10 mouse cellular contexts compared by ENCODE assay signal in the genomic region with DNA sequence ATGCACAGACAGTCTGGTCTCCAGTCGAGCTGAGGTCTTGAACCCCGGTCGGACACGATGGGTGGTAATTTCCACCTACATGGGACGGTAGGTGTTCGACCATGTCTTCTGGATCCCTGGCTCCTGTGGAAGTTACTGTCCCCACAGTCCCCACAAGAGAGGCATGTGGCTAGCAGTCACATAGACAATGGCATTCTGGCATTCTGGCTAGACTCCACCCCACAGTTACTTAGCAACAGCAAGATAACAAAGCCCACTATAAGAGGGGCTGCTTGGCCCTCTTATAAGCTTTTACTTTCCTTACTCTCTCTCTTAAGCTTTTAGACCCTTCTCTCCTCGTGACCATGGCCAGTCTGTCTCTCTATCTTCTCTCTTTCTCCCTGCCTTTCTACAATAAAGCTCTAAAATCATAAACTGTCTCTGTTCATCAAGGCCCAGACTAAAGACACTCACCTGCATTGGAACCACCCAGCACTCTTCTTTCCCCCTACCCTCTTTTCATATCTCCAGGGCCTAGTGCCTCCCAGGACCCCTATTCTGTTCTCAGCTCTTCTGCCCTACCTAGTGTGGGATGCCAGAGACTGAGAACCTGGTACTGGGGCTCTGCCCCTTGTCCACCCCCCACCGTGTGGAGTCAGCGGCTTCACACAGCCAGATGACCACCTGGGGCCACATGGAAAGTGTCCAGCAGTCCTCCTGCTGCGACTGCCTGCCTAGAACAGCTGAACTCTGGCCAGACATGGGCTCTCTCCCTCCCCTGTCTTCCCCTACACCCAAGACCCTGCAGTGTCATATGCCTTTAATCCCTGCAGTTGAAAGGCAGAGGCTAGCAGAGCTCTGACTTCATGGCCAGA. TPM values are rescaled to one million over a fixed set of nuclear protein-coding genes. Genes with fewer than 3 reads are reported as not detected.
DNase-seq lines count a peak whose midpoint lies in the region; ATAC-seq and TF ChIP-seq lines count a peak whose summit lies in the region.
"Had no signal": no experiment of that assay in that cellular context is flagged by ENCODE, and none has a peak within 500 bp of the region (broad histone marks: within the 10 kb centered on the region; RNA-seq: fewer than 3 reads in every experiment).

No protein-coding gene starts in this region.

- no peak for TF ChIP-seq CTCF in hindbrain, postnatal 0 days (IDR thresholded peaks at IDR 0.05; ENCODE audit: low read depth)

- H3K9ac ChIP-seq in heart, embryonic 16.5 days (ENCODE audit: low read length) = no peak overlapping the region
- no peak overlapping the region for H3K9ac ChIP-seq in embryonic facial prominence, embryonic 11.5 days (replicated peaks; ENCODE audit: low read length)
- H3K9ac ChIP-seq in hindbrain, postnatal 0 days (replicated peaks; ENCODE audit: low read length) = no peak overlapping the region
- no peak overlapping the region for H3K9ac ChIP-seq in midbrain, embryonic 13.5 days (replicated peaks)

- no peaks in the 10 kb centered on the region for H3K27me3 ChIP-seq in heart, embryonic 16.5 days (ENCODE audit: control insufficient read depth, insufficient read depth, low read length)
- no peaks in the 10 kb centered on the region for H3K27me3 ChIP-seq in embryonic facial prominence, embryonic 11.5 days (ENCODE audit: control insufficient read depth, insufficient read depth, low read length)
- no peaks in the 10 kb centered on the region for H3K27me3 ChIP-seq in hindbrain, postnatal 0 days (ENCODE audit: insufficient read depth, low read length)
- H3K27me3 ChIP-seq in midbrain, embryonic 13.5 days = no peaks in the 10 kb centered on the region

- H3K4me1 ChIP-seq in heart, embryonic 16.5 days (ENCODE audit: control insufficient read depth, insufficient read depth, low read length) = peaks cover 21% of the 10 kb centered on the region
- no peaks in the 10 kb centered on the region; the same call in 1 of the 2 replicates for H3K4me1 ChIP-seq in embryonic facial prominence, embryonic 11.5 days (ENCODE audit: control insufficient read depth, insufficient read depth, low read length)
- H3K4me1 ChIP-seq in hindbrain, postnatal 0 days (ENCODE audit: insufficient read depth, low read length) = no peaks in the 10 kb centered on the region
- peaks cover 17% of the 10 kb centered on the region for H3K4me1 ChIP-seq in midbrain, embryonic 13.5 days (replicated peaks)

- no peaks in the 10 kb centered on the region for H3K36me3 ChIP-seq in heart, embryonic 16.5 days (ENCODE audit: control insufficient read depth, insufficient read depth)
- H3K36me3 ChIP-seq in embryonic facial prominence, embryonic 11.5 days (replicated peaks; ENCODE audit: control insufficient read depth, insufficient read depth, low read depth, low read length) = no peaks in the 10 kb centered on the region
- H3K36me3 ChIP-seq in hindbrain, postnatal 0 days (ENCODE audit: insufficient read depth, low read length) = no peaks in the 10 kb centered on the region
- no peaks in the 10 kb centered on the region for H3K36me3 ChIP-seq in midbrain, embryonic 13.5 days

- ATAC-seq in heart, embryonic 16.5 days (replicated peaks; ENCODE audit: extremely low read depth, insufficient read depth, low FRiP score) = 0 out of 2 replicates have a peak, but pooled peaks have one; percentile 8
- peak; percentile 42; the same call in 1 of the 2 replicates for ATAC-seq in embryonic facial prominence, embryonic 11.5 days (replicated peaks; ENCODE audit: insufficient number of reproducible peaks, low FRiP score, low TSS enrichment, low read depth)
- no peak for ATAC-seq in hindbrain, postnatal 0 days
- peak; percentile 63; the same call in 1 of the 2 replicates for ATAC-seq in midbrain, embryonic 13.5 days
- ATAC-seq in activated CD4-positive, CD25-positive, alpha-beta regulatory T cell, adult 4 months = no peak

- intact Hi-C loops in heart, postnatal 25 days (cut with DNase I) = no loop called here

- H3K4me3 ChIP-seq in heart, embryonic 16.5 days (ENCODE audit: low read length) = no peak overlapping the region
- H3K4me3 ChIP-seq in embryonic facial prominence, embryonic 11.5 days (ENCODE audit: low read depth, low read length) = no peak overlapping the region
- H3K4me3 ChIP-seq in hindbrain, postnatal 0 days (ENCODE audit: low read length) = no peak overlapping the region
- no peak overlapping the region for H3K4me3 ChIP-seq in midbrain, embryonic 13.5 days (replicated peaks)

- peak overlapping the region; percentile 73 for H3K27ac ChIP-seq in heart, embryonic 16.5 days (ENCODE audit: low read length)
- H3K27ac ChIP-seq in embryonic facial prominence, embryonic 11.5 days (replicated peaks; ENCODE audit: low read depth, low read length) = no peak overlapping the region; the same call in 1 of the 2 replicates
- peak overlapping the region; percentile 5; the same call in 1 of the 2 replicates for H3K27ac ChIP-seq in hindbrain, postnatal 0 days
- no peak overlapping the region for H3K27ac ChIP-seq in midbrain, embryonic 13.5 days

- WGBS in heart, embryonic 16.5 days = 50% methylated on average over 10 of the region's 10 CpGs
- 67% methylated on average over 10 of the region's 10 CpGs for WGBS in embryonic facial prominence, embryonic 11.5 days
- 39% methylated on average over 10 of the region's 10 CpGs for WGBS in hindbrain, postnatal 0 days
- 47% methylated on average over 10 of the region's 10 CpGs for WGBS in midbrain, embryonic 13.5 days

- no peak overlapping the region for H3K4me2 ChIP-seq in heart, embryonic 16.5 days (ENCODE audit: low read depth, low read length)
- H3K4me2 ChIP-seq in embryonic facial prominence, embryonic 11.5 days (ENCODE audit: low read depth, low read length) = no peak overlapping the region
- H3K4me2 ChIP-seq in hindbrain, postnatal 0 days (ENCODE audit: low read depth, low read length) = no peak overlapping the region
- H3K4me2 ChIP-seq in midbrain, embryonic 13.5 days (replicated peaks) = no peak overlapping the region

- no peaks in the 10 kb centered on the region for H3K9me3 ChIP-seq in heart, embryonic 16.5 days (replicated peaks; ENCODE audit: control insufficient read depth, low read length)
- H3K9me3 ChIP-seq in embryonic facial prominence, embryonic 11.5 days (replicated peaks; ENCODE audit: control insufficient read depth, low read length) = no peaks in the 10 kb centered on the region
- no peaks in the 10 kb centered on the region for H3K9me3 ChIP-seq in hindbrain, postnatal 0 days (ENCODE audit: low read length)
- H3K9me3 ChIP-seq in midbrain, embryonic 13.5 days = no peaks in the 10 kb centered on the region

- DNase-seq in heart, postnatal 25 days (ENCODE audit: low spot score) = no peak
- no peak for DNase-seq in embryonic facial prominence, embryonic 11.5 days (ENCODE audit: low spot score)
- DNase-seq in hindbrain, postnatal 0 days (ENCODE audit: low spot score) = no peak
- DNase-seq in layer of hippocampus, adult 18-20 months (ENCODE audit: low spot score in 2 of 2) = no peak
- DNase-seq in ovary, postnatal 36 days (ENCODE audit: low spot score) = no peak
- DNase-seq: cerebellum, adult 2 months; thymus, adult 18-20 months had no signal

RNA-seq across cellular contexts. Expression of gene P3h2, which starts 28.1 kb away (rescaled TPM):
- 3.6 TPM in 2 replicates for polyA plus RNA-seq in heart, embryonic 16.5 days (2015; fragmentation: Nextera tagmentation; extraction: Ambion mirVana)
- total RNA-seq in heart, postnatal 25 days (2021) = 1 to 10 TPM; 4.4 TPM
- 6.0 and 6.8 TPM in 2 replicates for polyA plus RNA-seq in embryonic facial prominence, embryonic 11.5 days (2014; fragmentation: Nextera tagmentation; extraction: Ambion mirVana)
- total RNA-seq in hindbrain, postnatal 0 days (2014; rRNA removed) = 0.54 and 1.4 TPM in 2 replicates
- 0.78 and 0.83 TPM in 2 replicates for polyA plus RNA-seq in hindbrain, postnatal 0 days (2015; fragmentation: Nextera tagmentation; extraction: Ambion mirVana)
- polyA plus RNA-seq in midbrain, embryonic 13.5 days (2015; fragmentation: Nextera tagmentation; extraction: Ambion mirVana) = 0.13 and 0.36 TPM in 2 replicates
- 1 to 10 TPM; 3.0 to 4.0 TPM for total RNA-seq in layer of hippocampus, adult 18-20 months (2021)
- polyA plus RNA-seq in activated CD4-positive, CD25-positive, alpha-beta regulatory T cell, adult 4 months (2017; shearing (Covaris generic)) = 1 to 10 TPM in 1 of 2 experiments, not detected in 1; 1.6 TPM

Comparison
In these comparisons a context has a peak if more than half of its experiments do, and no peak if none do; other contexts are left out.
1. ATAC-seq: peak in heart, embryonic 16.5 days (single experiment), embryonic facial prominence, embryonic 11.5 days (single experiment) and midbrain, embryonic 13.5 days (single experiment); none in hindbrain, postnatal 0 days (single experiment) and activated CD4-positive, CD25-positive, alpha-beta regulatory T cell, adult 4 months (single experiment).
2. H3K27ac ChIP-seq: peak in heart, embryonic 16.5 days (single experiment) and hindbrain, postnatal 0 days (single experiment); none in embryonic facial prominence, embryonic 11.5 days (single experiment) and midbrain, embryonic 13.5 days (single experiment).